Mouse (Mus musculus) neutrophil, adult 5-6 weeks (primary cell): ENCODE results near the gene Phactr3. TPM values are rescaled to one million over a fixed set of nuclear protein-coding genes. Genes with fewer than 3 reads are reported as not detected.
"Not testable (repeated sequence)": the region's sequence is repeated elsewhere in the genome, so short reads cannot be mapped to it uniquely, and the experiment has no call there.

ENCODE experiments used
- ATAC-seq: fragments of 151-379, 151-347 bp; 2 replicates; pipeline ENCODE4 v1.8.0; 2017; ENCODE audit warnings: mild to moderate bottlenecking, moderate TSS enrichment; ENCODE audit not compliant: insufficient number of reproducible peaks, poor library complexity, low FRiP score, severe bottlenecking; ENCODE audit errors: extremely low read depth
- total RNA-seq: library from RNA; stranded (forward); fragments of 200-1000 nt; gene quantifications from 2 replicates; pipeline ENCODE4 v1.2.3, GENCODE M21; 2017

The Phactr3 gene
- total RNA-seq, result 0.25 and 1.5 TPM in 2 replicates

DNA sequence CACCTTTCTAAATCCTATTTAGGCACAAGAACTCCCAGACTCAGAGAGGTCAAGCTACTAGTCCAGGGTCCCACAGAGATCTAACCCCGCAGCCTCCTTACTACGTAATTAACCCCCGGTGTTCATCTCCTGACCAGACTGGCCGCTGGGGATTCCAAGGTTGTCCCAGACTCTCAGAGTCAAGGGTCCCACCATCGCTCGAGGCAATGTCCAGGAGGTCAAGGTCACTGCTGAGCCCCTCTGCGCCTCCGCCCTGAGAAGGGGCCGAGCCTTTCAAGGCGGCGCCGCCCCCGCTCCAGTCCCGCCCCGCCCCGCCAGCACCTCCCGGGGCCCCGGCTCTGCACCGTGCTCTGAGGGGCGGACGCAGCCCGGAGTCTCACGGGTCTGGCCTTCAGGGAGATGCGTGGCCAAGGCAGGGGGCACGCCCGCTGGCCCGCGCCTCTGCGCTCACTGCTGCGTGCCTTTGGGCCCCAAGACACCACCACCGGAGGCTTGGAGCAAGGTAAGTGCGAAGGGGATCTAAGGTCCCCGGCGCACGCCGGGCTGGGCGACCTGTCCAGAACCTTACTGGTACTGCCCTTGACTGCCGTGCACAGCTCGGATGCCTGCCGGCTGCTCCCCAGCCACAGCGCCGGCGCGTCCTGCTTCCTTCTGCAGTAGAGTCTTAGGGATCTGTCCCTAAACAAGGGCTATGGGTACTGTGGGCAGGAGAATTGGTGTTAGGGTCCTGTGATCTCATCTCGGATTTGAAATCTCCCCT is at the start of gene Phactr3:
Gene Phactr3, plus strand, starts transcription at position 175 of the 760 bp plus-strand sequence.
- no peak for ATAC-seq

DNA sequence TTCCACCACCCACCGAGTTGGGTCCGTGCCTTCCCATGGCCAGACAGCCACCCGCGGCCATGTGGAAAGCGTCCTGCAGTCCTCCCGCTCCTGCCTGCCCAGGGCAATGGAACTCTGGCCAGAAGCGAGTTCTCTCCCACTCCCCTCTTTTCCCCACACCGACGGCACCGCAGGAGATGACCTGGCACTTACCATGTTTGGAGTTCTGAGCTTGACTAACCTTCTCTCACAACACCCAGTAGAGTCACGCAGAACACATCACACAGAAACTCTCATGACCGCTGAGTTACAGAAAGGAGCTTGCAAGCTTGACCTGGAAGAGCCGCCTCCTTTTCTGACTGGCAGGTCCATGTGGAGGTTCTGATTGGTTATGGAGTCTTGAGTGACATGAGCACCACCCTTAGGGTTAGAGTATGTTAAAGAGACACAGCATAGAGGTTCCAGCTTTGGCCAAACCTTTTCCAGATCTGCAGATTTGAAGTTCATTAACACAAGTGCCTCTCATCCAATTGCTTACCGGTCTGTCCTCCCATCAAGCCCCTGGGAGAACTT is 40.5 kb upstream of the Phactr3 start, which contains the start of gene Zfp931:
Gene Zfp931, minus strand, starts transcription at position 311 of the 552 bp plus-strand sequence.
- ATAC-seq, result not testable (repeated sequence)

DNA sequence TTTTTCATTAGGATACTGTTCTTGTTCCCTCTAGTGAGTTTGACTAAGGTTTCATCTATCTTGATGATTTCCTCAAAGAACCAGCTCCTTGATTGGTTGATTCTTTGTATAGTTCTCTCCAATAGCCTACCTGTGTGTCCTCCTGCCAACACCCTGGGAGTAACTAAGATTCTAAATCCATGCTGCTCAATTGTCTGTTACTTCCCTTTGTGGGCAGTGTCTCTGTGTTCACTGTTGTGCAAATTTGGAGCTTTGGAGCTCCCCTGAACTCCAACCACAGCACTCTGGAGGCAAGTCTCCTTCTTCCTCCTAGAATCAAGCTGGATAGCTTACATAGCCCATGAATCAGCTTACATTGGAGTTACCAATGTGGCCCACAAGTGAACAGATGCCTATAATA is 29.2 kb upstream of the Phactr3 start:
- no peak for ATAC-seq

DNA sequence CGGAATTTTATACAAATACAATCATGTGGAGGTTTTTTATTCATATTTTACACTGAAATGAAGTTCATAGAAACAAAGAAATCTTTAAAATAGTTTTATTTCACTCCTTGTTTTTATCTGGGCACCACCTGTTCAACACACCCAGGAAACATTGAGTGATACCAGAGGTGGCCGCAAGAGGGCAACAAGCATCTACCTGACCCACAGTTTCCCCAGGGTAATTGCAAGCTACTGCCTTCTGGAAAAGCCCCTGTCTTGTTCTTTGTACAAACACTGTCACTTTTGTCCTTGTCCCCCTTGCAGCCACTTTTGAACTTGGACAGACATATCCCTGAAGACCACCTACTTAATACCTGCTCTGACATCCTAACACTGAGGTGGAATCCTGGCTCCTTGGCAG is 20.8 kb upstream of the Phactr3 start:
- peak; percentile 58; the same call in 1 of the 2 replicates for ATAC-seq

DNA sequence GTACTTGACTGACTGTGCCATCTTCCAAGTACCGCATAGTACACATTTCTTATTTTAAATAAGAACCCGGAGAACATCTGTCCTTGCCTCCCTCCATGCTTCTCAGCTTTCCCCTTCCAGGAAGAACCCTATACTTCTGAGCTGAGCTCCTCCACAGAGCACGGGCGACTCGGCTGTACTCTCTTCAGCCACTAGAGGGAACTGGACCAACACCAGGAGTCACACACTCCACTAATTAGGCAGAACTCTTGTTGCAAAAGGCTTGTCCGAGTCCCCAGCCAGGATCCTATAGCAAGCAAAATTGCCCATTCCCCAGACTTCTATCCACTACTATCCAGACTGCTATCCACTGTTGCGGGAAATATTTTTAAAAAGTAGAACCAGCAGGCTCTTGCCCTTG is 16.8 kb upstream of the Phactr3 start:
- no peak for ATAC-seq

DNA sequence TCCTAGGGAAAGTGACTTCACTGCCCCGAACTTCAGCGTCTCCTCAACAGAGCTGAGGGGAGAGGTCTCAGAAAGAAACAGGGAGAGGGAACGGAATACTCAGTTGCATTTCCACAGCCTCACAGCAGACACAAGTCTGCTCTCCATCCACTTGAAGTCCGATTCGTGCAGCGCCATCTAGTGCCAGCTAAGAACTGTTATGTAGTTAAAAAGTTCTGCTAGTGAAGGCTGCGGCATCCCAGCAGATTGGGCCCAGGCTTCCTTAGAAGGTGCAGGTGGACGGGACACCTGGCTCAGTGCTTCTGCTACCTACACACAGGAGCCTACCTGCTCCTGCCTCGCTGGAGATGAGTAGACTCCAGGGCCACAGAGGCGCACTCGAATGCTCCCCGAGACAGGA is 829 bp upstream of the Phactr3 start:
- ATAC-seq, result no peak

DNA sequence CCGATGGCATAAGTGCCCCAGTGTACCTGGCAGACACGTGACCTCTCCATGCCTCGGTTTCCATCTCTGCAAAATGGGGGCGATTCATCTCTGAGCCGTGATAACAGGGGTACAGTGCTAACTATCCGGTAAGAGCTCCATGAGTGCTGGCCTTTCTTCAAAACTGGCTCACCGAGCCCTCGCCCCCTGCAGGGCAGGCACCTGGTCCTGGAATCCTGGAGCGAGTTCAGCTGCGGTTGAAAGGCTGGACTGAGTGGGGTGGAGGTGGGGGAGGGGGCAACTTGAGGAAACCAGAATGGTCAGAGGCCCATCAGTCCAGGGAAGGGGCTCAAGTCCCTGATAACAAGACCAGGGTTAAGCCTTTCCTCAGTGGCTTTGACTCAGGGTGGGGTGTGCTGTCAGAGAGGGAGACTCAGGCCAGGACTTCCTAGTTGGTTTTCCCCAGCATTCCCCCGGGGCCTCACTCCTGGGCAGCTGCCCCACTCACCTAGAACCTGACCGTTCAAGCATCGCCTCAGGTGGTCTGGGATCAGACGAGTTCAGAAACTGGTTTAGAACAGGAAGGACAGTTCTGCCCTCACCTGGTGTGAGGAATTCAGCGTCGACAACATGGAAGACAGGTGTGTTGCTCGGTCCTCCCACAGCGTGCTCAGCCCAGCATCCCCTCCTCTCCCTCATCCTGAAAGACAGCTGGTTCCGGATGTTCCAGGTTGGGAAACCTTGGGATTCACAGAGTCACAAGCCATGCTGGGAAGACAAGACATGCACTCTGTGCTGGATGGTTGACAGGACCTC is 983 bp downstream of the Phactr3 start:
- no peak for ATAC-seq

DNA sequence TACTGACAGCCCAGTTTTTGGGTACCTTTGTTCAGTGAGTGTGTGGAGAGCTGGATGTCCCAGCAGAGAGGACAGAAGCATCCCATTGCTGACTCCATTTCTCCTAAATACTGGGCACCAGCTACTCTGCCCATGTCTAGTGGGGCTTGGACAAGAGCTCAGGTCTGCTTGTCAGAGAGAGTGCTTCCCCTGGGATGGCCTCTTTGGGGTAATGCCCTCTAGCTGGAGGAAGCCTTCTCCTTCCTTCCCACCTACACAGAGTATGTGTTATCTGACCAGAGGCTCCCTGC is 1.5 kb downstream of the Phactr3 start:
- no peak for ATAC-seq

DNA sequence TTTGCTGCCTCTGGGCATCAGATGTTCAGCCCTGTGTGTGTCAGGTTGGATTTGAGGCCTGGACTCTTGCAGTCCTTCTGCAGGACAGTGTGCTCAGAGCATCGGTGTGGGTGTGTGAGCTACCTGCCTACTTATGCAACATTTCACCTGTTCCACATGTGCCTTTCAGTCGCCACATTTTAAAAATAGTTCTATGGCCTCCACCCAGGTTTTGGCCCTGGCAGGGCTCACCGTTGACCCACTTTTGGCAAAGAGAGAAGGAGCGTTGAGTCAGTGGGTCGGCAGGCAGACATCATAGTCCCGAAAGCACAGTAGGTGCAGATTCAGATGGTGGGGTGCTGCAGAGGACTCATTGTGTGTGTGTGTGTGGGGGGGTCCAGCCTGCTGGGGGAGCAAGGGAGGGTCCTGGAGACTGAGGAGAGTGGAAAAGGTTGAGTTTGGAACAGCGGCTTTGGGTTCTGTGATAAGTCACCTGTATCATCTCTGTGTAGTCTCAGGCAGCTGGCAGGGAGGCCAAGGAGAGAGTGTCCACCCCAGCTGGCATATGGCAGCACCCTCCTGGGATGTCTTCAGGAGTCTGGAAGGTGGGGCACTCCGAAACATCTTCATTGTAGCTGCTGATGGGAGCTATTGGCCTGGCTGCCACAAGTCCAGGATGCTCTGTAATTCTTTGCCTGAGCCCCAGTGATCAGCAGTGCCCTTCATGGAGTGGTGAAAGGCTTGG is 2.0 kb downstream of the Phactr3 start:
- no peak for ATAC-seq

DNA sequence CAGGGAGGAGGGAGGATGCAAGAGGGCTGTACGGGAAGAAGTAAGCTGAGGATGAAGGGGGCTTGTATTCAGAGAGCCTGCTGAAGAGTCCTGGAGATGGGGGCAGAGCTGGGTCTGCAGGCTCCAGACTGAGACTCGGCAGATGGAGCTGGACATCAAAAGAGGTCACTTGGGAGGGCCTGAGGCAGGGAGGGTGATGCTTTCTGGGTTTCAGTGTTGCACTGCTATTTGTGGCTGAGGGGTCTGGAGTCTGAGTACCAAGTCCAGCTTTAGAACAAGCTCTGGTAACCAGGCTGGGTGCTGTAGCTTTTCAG is 2.6 kb downstream of the Phactr3 start:
- no peak for ATAC-seq

DNA sequence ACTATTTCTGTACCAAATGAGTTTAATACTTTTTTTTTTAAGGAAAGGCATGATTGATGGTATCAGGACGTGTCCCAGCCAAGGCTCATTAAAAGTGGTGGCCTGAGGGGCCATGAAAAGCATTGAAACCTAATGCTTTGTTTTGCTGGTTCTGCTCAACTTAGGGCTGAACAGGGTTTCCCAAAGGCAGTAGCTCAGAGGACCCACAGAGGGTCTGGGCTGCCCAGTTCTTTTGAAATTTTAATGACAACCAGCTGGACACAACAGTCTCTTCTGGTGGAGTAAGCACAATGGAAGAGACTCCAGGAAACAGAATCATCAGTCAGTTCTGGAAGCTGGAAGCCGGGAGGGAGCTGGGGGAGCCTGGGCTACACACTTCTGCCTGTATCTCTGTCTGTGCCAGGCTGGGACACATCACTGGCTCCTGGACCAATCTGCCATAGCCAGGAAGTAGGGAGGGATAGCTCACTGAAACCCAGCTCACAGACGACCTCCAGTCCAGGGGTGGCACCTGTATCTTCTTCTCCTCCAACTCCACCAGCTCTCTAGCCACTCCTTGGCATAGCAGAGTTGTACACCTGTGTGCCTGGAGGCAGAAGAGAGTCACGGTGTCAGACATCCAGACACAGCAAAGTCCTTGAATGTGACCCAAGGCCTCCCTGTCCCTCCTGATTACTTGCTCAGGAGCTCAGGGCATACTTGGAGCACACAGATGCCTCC is 3.3 kb downstream of the Phactr3 start:
- no peak for ATAC-seq

DNA sequence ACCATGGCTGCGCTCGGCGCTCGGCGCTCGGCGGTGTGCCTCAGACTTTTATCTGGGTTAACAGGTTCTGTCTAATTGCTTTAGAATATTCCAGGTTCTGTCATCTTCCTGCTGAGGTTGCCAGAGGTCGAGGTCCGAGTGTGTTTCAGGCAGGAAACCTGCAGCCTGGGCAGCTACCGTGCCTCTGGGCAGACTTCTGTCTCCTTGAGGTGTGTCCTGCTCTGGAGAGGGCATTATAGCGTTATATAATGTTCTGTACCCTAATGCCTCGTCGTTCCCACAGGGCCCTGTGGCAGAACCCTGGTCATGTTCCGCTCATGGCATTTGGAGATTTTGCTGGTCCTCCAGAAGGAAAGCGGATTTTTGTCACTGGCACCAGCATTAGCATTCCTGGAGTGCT is 4.7 kb downstream of the Phactr3 start:
- ATAC-seq, result no peak

DNA sequence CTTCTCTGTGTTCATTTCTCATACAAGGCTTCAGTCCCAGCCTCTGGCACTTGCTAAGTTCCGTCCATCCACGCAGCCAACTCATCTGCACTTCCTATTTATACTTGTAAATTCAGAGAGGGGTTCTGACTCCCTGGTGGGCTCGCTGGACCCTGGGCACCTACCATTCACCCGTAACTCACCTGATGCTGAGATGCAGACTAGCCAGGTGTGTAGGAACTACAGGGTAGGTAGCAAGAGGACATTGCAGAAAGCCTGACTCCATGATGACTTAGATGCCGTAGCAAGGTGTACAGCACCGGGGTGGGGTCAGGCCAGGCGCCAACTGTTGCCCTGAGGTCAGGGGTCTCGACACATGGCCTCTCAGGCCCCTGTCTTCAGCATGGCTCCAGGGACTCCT is 6.7 kb downstream of the Phactr3 start:
- no peak for ATAC-seq

DNA sequence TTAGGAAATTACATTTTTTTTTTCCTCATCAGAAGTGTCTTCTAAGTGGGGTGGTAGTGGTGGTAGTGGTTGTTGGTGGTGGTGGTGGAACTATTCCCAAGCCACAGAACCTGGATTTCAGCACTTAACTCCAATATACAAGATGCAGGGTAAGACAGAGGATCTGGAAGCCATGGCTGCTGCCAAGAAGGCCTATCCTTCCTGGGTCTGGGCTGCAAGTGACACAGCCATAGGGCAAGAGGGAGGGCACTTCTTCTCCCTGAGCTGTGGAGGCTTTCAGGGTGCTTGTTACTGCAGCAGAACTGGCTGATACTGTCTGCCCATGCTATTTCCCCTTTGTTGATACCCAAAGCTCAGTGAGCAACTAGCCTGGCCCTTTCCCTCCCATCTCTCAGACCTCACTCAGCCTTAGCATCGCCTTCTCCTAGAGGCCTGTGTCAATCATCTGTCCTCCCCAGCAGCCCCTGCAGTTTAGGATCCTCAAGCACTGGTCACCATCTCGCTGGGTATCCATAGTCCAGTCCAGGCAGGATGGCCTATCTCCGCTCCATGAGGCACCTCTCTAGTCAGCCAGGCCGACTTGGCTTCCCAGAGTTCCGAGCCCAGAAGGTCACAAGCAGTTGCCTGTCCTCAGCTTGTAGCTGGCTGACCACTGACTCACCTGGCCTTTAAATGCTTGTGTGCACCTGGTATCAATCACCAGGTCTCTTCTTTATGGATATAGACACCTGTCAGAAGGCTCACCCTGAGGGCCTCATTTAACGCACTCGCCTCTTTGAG is 7.5 kb downstream of the Phactr3 start:
- no peak for ATAC-seq

DNA sequence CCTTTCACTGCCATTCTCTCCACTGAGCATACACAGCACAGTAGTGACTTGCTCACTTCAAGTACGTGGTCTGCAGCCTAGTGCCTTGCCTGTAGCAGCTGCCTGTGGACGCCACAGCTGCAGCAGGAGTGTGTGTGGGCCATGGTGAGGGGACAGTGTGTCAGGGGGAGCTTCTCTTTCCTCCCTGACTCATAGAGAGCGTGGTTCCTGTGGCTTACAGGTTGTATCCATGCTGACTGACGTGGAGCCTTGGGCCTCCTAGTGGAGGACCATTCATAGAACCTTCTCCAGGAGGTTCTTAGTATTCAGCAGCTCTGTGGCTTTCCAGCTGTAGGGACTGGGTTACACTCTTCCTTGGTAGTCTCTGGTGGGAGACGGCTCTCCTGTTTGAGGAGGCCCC is 9.8 kb downstream of the Phactr3 start:
- no peak for ATAC-seq

DNA sequence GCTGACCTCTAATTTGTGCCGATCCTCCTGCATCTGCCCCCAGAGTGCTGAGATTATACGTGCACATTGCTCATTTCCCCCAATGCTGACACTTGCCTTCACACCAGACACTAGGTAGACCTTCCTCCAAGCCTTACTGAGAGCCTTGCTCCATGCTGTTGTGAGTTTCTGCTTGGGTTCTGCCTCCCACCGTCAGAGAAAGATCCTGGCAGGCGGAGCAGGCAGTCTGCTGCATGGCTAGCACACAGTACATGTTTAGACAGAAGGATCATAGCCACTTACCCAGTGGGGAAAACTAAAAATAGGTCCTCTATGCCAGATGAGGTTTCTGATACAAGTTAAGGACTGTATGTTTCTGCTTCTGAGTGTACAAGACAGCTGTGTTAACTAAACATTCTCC is 10.4 kb downstream of the Phactr3 start:
- ATAC-seq, result no peak

DNA sequence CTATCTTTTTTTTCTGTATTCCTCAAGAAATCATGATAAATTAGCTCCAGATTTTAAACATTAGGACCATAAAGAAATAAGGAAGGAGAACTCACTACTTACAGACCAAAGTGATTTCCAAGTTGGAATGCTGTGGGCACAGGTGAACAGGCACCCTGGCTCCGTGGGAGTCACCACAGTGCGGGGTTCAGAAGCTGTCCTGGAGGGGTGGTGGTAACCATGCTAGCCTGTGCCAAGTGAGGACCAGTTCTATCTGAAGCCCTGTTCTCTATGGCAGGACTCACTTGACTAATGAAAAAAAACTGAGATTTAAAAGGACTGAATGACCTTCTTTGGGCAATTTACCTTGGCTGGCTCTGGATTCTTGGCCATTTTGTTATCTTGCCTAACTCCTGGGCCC is 10.9 kb downstream of the Phactr3 start:
- ATAC-seq, result no peak

DNA sequence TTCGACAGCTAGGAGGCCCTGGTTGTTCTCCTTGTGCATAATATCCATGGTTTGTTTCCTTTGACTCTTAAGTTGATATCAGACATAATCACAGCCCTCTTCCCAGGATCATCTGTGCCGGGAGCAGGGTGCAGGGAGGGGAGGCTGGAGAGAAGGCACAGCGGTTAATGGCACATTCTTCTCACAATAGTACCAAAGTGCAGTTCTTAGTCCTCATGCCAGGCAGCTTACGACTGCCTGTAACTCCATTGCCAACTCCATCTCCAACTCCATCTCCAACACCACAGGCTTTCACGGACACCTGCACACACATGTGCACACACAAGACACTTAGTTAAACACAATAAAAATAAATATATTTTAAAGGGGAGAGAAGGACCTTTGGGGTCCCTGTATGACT is 11.8 kb downstream of the Phactr3 start:
- no peak for ATAC-seq
